Mouse (Mus musculus): ENCODE results near the gene Ddx58. TPM values are rescaled to one million over a fixed set of nuclear protein-coding genes. Genes with fewer than 3 reads are reported as not detected.

Gene Ddx58
- polyA plus RNA-seq, 1 experiment, result 2.8 TPM

GRCm38 (mm10) chr4:40205231-40205903 is 34.3 kb downstream of the Ddx58 start:
- TF ChIP-seq POLR2A (IDR thresholded peaks at IDR 0.05; ENCODE audit: borderline replicate concordance, extremely low read depth, insufficient read depth, insufficient read length, poor library complexity, severe bottlenecking) (no peak), CTCF (IDR thresholded peaks at IDR 0.05; ENCODE audit: borderline replicate concordance, extremely low read depth, insufficient read depth, insufficient read length) (no peak)
- no peak for DNase-seq (ENCODE audit: low read depth)

GRCm38 (mm10) chr4:40204374-40204773 is 35.3 kb downstream of the Ddx58 start:
- TF ChIP-seq CTCF (IDR thresholded peaks at IDR 0.05; ENCODE audit: borderline replicate concordance, extremely low read depth, insufficient read depth, insufficient read length) (no peak), POLR2A (IDR thresholded peaks at IDR 0.05; ENCODE audit: borderline replicate concordance, extremely low read depth, insufficient read depth, insufficient read length, poor library complexity, severe bottlenecking) (no peak)
- DNase-seq (ENCODE audit: low read depth), result no peak

- no peak for TF ChIP-seq CTCF (IDR thresholded peaks at IDR 0.05; ENCODE audit: borderline replicate concordance, extremely low read depth, insufficient read depth, insufficient read length)
- TF ChIP-seq POLR2A (IDR thresholded peaks at IDR 0.05; ENCODE audit: borderline replicate concordance, extremely low read depth, insufficient read depth, insufficient read length, poor library complexity, severe bottlenecking), result no peak
- DNase-seq (ENCODE audit: low read depth), result no peak
These were observed 37.4 kb downstream of the Ddx58 start for GRCm38 (mm10) chr4:40202205-40202604.

- no peak for DNase-seq (ENCODE audit: low read depth)
- TF ChIP-seq CTCF (IDR thresholded peaks at IDR 0.05; ENCODE audit: borderline replicate concordance, extremely low read depth, insufficient read depth, insufficient read length), result no peak
- no peak for TF ChIP-seq POLR2A (IDR thresholded peaks at IDR 0.05; ENCODE audit: borderline replicate concordance, extremely low read depth, insufficient read depth, insufficient read length, poor library complexity, severe bottlenecking)
These were observed 44.3 kb downstream of the Ddx58 start for GRCm38 (mm10) chr4:40195336-40195735.

GRCm38 (mm10) chr4:40193461-40193860 is 46.2 kb downstream of the Ddx58 start:
- no peak for DNase-seq (ENCODE audit: low read depth)
- no peak for TF ChIP-seq CTCF (IDR thresholded peaks at IDR 0.05; ENCODE audit: borderline replicate concordance, extremely low read depth, insufficient read depth, insufficient read length)
- no peak for TF ChIP-seq POLR2A (IDR thresholded peaks at IDR 0.05; ENCODE audit: borderline replicate concordance, extremely low read depth, insufficient read depth, insufficient read length, poor library complexity, severe bottlenecking)

GRCm38 (mm10) chr4:40192246-40192645 is 47.4 kb downstream of the Ddx58 start:
- no peak for TF ChIP-seq CTCF (IDR thresholded peaks at IDR 0.05; ENCODE audit: borderline replicate concordance, extremely low read depth, insufficient read depth, insufficient read length)
- TF ChIP-seq POLR2A (IDR thresholded peaks at IDR 0.05; ENCODE audit: borderline replicate concordance, extremely low read depth, insufficient read depth, insufficient read length, poor library complexity, severe bottlenecking), result no peak
- no peak for DNase-seq (ENCODE audit: low read depth)

GRCm38 (mm10) chr4:40187956-40188355 is 51.7 kb downstream of the Ddx58 start:
- TF ChIP-seq CTCF (IDR thresholded peaks at IDR 0.05; ENCODE audit: borderline replicate concordance, extremely low read depth, insufficient read depth, insufficient read length), result no peak
- no peak for TF ChIP-seq POLR2A (IDR thresholded peaks at IDR 0.05; ENCODE audit: borderline replicate concordance, extremely low read depth, insufficient read depth, insufficient read length, poor library complexity, severe bottlenecking)

GRCm38 (mm10) chr4:40184470-40184869 is 55.2 kb downstream of the Ddx58 start:
- no peak for DNase-seq (ENCODE audit: low read depth)
- TF ChIP-seq POLR2A (IDR thresholded peaks at IDR 0.05; ENCODE audit: borderline replicate concordance, extremely low read depth, insufficient read depth, insufficient read length, poor library complexity, severe bottlenecking) (no peak), CTCF (IDR thresholded peaks at IDR 0.05; ENCODE audit: borderline replicate concordance, extremely low read depth, insufficient read depth, insufficient read length) (no peak)

More at GRCm38 (mm10) chr4:40187956-40188355, 51.7 kb downstream of the Ddx58 start:
- no peak for DNase-seq (ENCODE audit: low read depth)

- DNase-seq (ENCODE audit: low read depth), result no peak
- TF ChIP-seq POLR2A (IDR thresholded peaks at IDR 0.05; ENCODE audit: borderline replicate concordance, extremely low read depth, insufficient read depth, insufficient read length, poor library complexity, severe bottlenecking), result no peak
- TF ChIP-seq CTCF (IDR thresholded peaks at IDR 0.05; ENCODE audit: borderline replicate concordance, extremely low read depth, insufficient read depth, insufficient read length), result no peak
These were observed 55.8 kb downstream of the Ddx58 start for GRCm38 (mm10) chr4:40183781-40184180.

- TF ChIP-seq CTCF (IDR thresholded peaks at IDR 0.05; ENCODE audit: borderline replicate concordance, extremely low read depth, insufficient read depth, insufficient read length) (peak; percentile 71), POLR2A (IDR thresholded peaks at IDR 0.05; ENCODE audit: borderline replicate concordance, extremely low read depth, insufficient read depth, insufficient read length, poor library complexity, severe bottlenecking) (no peak)
- DNase-seq (ENCODE audit: low read depth), result peak; percentile 73
These were observed 56.8 kb downstream of the Ddx58 start for GRCm38 (mm10) chr4:40182651-40183320.

- no peak for DNase-seq (ENCODE audit: low read depth)
- no peak for TF ChIP-seq POLR2A (IDR thresholded peaks at IDR 0.05; ENCODE audit: borderline replicate concordance, extremely low read depth, insufficient read depth, insufficient read length, poor library complexity, severe bottlenecking)
- TF ChIP-seq CTCF (IDR thresholded peaks at IDR 0.05; ENCODE audit: borderline replicate concordance, extremely low read depth, insufficient read depth, insufficient read length), result no peak
These were observed 57.9 kb downstream of the Ddx58 start for GRCm38 (mm10) chr4:40181681-40182080.

- TF ChIP-seq POLR2A (IDR thresholded peaks at IDR 0.05; ENCODE audit: borderline replicate concordance, extremely low read depth, insufficient read depth, insufficient read length, poor library complexity, severe bottlenecking) (no peak), CTCF (IDR thresholded peaks at IDR 0.05; ENCODE audit: borderline replicate concordance, extremely low read depth, insufficient read depth, insufficient read length) (no peak)
- DNase-seq (ENCODE audit: low read depth), result no peak
These were observed 59.6 kb downstream of the Ddx58 start for GRCm38 (mm10) chr4:40180046-40180445.
